Mouse (Mus musculus): ENCODE measurements around the gene Inf2. TPM values are rescaled to one million over a fixed set of nuclear protein-coding genes. Genes with fewer than 3 reads are reported as not detected.
A peak's percentile ranks its signal among the peaks of the same experiment; 100 is the strongest.

Gene Inf2
- polyA plus RNA-seq, 1 experiment from 2014 or later: 1.4 TPM

- ATAC-seq (ENCODE audit: low FRiP score) (0 out of 2 replicates have a peak, but pooled peaks have one; percentile 48), DNase-seq (ENCODE audit: low spot score, missing footprints) (no peak)
- Histone ChIP-seq H3K36me3 (ENCODE audit: control insufficient read depth, insufficient read depth, low read length) (no peaks in the 10 kb centered on the region), H3K4me3 (ENCODE audit: low read depth, low read length) (no peak overlapping the region), H3K9me3 (ENCODE audit: control insufficient read depth, low read length) (no peaks in the 10 kb centered on the region), H3K9ac (ENCODE audit: low read length) (no peak overlapping the region), H3K27ac (ENCODE audit: low read depth, low read length) (no peak overlapping the region), H3K4me2 (no peak overlapping the region), H3K4me1 (ENCODE audit: control insufficient read depth, insufficient read depth, low read length) (0 out of 2 replicates have a peak, but pooled peaks cover 2% of the 10 kb centered on the region), H3K27me3 (ENCODE audit: control insufficient read depth, insufficient read depth, low read length) (no peaks in the 10 kb centered on the region)
- 46% methylated on average over 5 of the region's 5 CpGs for WGBS
Observed at GRCm38 (mm10) chr12:112560176-112560797, 28.3 kb upstream of the Inf2 start.

- 83% methylated on average over 3 of the region's 3 CpGs for WGBS
- H3K4me3 ChIP-seq (ENCODE audit: low read depth, low read length): no peak overlapping the region
- no peak overlapping the region for H3K27ac ChIP-seq (ENCODE audit: low read depth, low read length)
- H3K9me3 ChIP-seq (ENCODE audit: control insufficient read depth, low read length): no peaks in the 10 kb centered on the region
- no peaks in the 10 kb centered on the region for H3K36me3 ChIP-seq (ENCODE audit: control insufficient read depth, insufficient read depth, low read length)
- H3K27me3 ChIP-seq (ENCODE audit: control insufficient read depth, insufficient read depth, low read length): no peaks in the 10 kb centered on the region
- no peak overlapping the region for H3K9ac ChIP-seq (ENCODE audit: low read length)
- no peak for DNase-seq (ENCODE audit: low spot score, missing footprints)
- H3K4me2 ChIP-seq: no peak overlapping the region
- H3K4me1 ChIP-seq (ENCODE audit: control insufficient read depth, insufficient read depth, low read length): 0 out of 2 replicates have a peak, but pooled peaks cover 2% of the 10 kb centered on the region
- ATAC-seq (ENCODE audit: low FRiP score): no peak
Observed at GRCm38 (mm10) chr12:112561163-112561562, 27.4 kb upstream of the Inf2 start.

GRCm38 (mm10) chr12:112562462-112562861 lies 26.1 kb upstream of the Inf2 start:
- no peak for DNase-seq (ENCODE audit: low spot score, missing footprints)
- H3K36me3 ChIP-seq (ENCODE audit: control insufficient read depth, insufficient read depth, low read length): no peaks in the 10 kb centered on the region
- no peak overlapping the region for H3K4me3 ChIP-seq (ENCODE audit: low read depth, low read length)
- no peak overlapping the region for H3K27ac ChIP-seq (ENCODE audit: low read depth, low read length)
- no peak overlapping the region for H3K4me2 ChIP-seq
- no peak overlapping the region for H3K9ac ChIP-seq (ENCODE audit: low read length)
- 66% methylated on average over 5 of the region's 5 CpGs for WGBS
- H3K4me1 ChIP-seq (ENCODE audit: control insufficient read depth, insufficient read depth, low read length): 0 out of 2 replicates have a peak, but pooled peaks cover 2% of the 10 kb centered on the region
- no peaks in the 10 kb centered on the region for H3K27me3 ChIP-seq (ENCODE audit: control insufficient read depth, insufficient read depth, low read length)
- H3K9me3 ChIP-seq (ENCODE audit: control insufficient read depth, low read length): no peaks in the 10 kb centered on the region
- no peak for ATAC-seq (ENCODE audit: low FRiP score)

- 92% methylated on average over 6 of the region's 6 CpGs for WGBS
- H3K36me3 ChIP-seq (ENCODE audit: control insufficient read depth, insufficient read depth, low read length): no peaks in the 10 kb centered on the region
- ATAC-seq (ENCODE audit: low FRiP score) (no peak), DNase-seq (ENCODE audit: low spot score, missing footprints) (no peak)
- no peak overlapping the region for H3K4me2 ChIP-seq
- 0 out of 2 replicates have a peak, but pooled peaks cover 2% of the 10 kb centered on the region for H3K4me1 ChIP-seq (ENCODE audit: control insufficient read depth, insufficient read depth, low read length)
- H3K4me3 ChIP-seq (ENCODE audit: low read depth, low read length): no peak overlapping the region
- no peak overlapping the region for H3K9ac ChIP-seq (ENCODE audit: low read length)
- H3K27ac ChIP-seq (ENCODE audit: low read depth, low read length): no peak overlapping the region
- no peaks in the 10 kb centered on the region for H3K27me3 ChIP-seq (ENCODE audit: control insufficient read depth, insufficient read depth, low read length)
- H3K9me3 ChIP-seq (ENCODE audit: control insufficient read depth, low read length): no peaks in the 10 kb centered on the region
Observed at GRCm38 (mm10) chr12:112563011-112563410, 25.6 kb upstream of the Inf2 start.

- ATAC-seq (ENCODE audit: low FRiP score) (no peak), DNase-seq (ENCODE audit: low spot score, missing footprints) (no peak)
- Histone ChIP-seq H3K9me3 (ENCODE audit: control insufficient read depth, low read length) (no peaks in the 10 kb centered on the region), H3K4me3 (ENCODE audit: low read depth, low read length) (no peak overlapping the region), H3K27me3 (ENCODE audit: control insufficient read depth, insufficient read depth, low read length) (no peaks in the 10 kb centered on the region), H3K4me1 (ENCODE audit: control insufficient read depth, insufficient read depth, low read length) (0 out of 2 replicates have a peak, but pooled peaks cover 2% of the 10 kb centered on the region), H3K27ac (ENCODE audit: low read depth, low read length) (no peak overlapping the region), H3K9ac (ENCODE audit: low read length) (no peak overlapping the region), H3K4me2 (no peak overlapping the region), H3K36me3 (ENCODE audit: control insufficient read depth, insufficient read depth, low read length) (no peaks in the 10 kb centered on the region)
- 94% methylated on average over 8 of the region's 8 CpGs for WGBS
Observed at GRCm38 (mm10) chr12:112570160-112570559, 18.4 kb upstream of the Inf2 start.

- H3K36me3 ChIP-seq (ENCODE audit: control insufficient read depth, insufficient read depth, low read length): no peaks in the 10 kb centered on the region
- H3K27ac ChIP-seq (ENCODE audit: low read depth, low read length): no peak overlapping the region
- H3K4me2 ChIP-seq: no peak overlapping the region
- no peak overlapping the region for H3K4me3 ChIP-seq (ENCODE audit: low read depth, low read length)
- 68% methylated on average over 6 of the region's 6 CpGs for WGBS
- ATAC-seq (ENCODE audit: low FRiP score) (no peak), DNase-seq (ENCODE audit: low spot score, missing footprints) (no peak)
- no peaks in the 10 kb centered on the region for H3K27me3 ChIP-seq (ENCODE audit: control insufficient read depth, insufficient read depth, low read length)
- no peak overlapping the region for H3K9ac ChIP-seq (ENCODE audit: low read length)
- no peaks in the 10 kb centered on the region for H3K4me1 ChIP-seq (ENCODE audit: control insufficient read depth, insufficient read depth, low read length)
- no peaks in the 10 kb centered on the region for H3K9me3 ChIP-seq (ENCODE audit: control insufficient read depth, low read length)
Observed at GRCm38 (mm10) chr12:112571064-112571463, 17.5 kb upstream of the Inf2 start.

GRCm38 (mm10) chr12:112575274-112575986 lies 13.2 kb upstream of the Inf2 start:
- Histone ChIP-seq H3K9ac (ENCODE audit: low read length) (no peak overlapping the region), H3K4me1 (ENCODE audit: control insufficient read depth, insufficient read depth, low read length) (no peaks in the 10 kb centered on the region), H3K36me3 (ENCODE audit: control insufficient read depth, insufficient read depth, low read length) (no peaks in the 10 kb centered on the region), H3K4me2 (no peak overlapping the region), H3K9me3 (ENCODE audit: control insufficient read depth, low read length) (no peaks in the 10 kb centered on the region), H3K4me3 (ENCODE audit: low read depth, low read length) (no peak overlapping the region), H3K27ac (ENCODE audit: low read depth, low read length) (no peak overlapping the region), H3K27me3 (ENCODE audit: control insufficient read depth, insufficient read depth, low read length) (no peaks in the 10 kb centered on the region)
- 86% methylated on average over 8 of the region's 8 CpGs for WGBS
- DNase-seq (ENCODE audit: low spot score, missing footprints): no peak
- no peak for ATAC-seq (ENCODE audit: low FRiP score)

- Histone ChIP-seq H3K9ac (ENCODE audit: low read length) (no peak overlapping the region), H3K4me2 (no peak overlapping the region), H3K4me1 (ENCODE audit: control insufficient read depth, insufficient read depth, low read length) (no peaks in the 10 kb centered on the region), H3K4me3 (ENCODE audit: low read depth, low read length) (no peak overlapping the region), H3K27ac (ENCODE audit: low read depth, low read length) (no peak overlapping the region), H3K9me3 (ENCODE audit: control insufficient read depth, low read length) (no peaks in the 10 kb centered on the region), H3K27me3 (ENCODE audit: control insufficient read depth, insufficient read depth, low read length) (no peaks in the 10 kb centered on the region), H3K36me3 (ENCODE audit: control insufficient read depth, insufficient read depth, low read length) (no peaks in the 10 kb centered on the region)
- ATAC-seq (ENCODE audit: low FRiP score): no peak
- DNase-seq (ENCODE audit: low spot score, missing footprints): no peak
- 17% methylated on average over 5 of the region's 6 CpGs for WGBS
Observed at GRCm38 (mm10) chr12:112576341-112576740, 12.2 kb upstream of the Inf2 start.

- H3K27ac ChIP-seq (ENCODE audit: low read depth, low read length): no peak overlapping the region
- no peaks in the 10 kb centered on the region for H3K36me3 ChIP-seq (ENCODE audit: control insufficient read depth, insufficient read depth, low read length)
- H3K4me2 ChIP-seq: no peak overlapping the region
- H3K4me1 ChIP-seq (ENCODE audit: control insufficient read depth, insufficient read depth, low read length): no peaks in the 10 kb centered on the region
- no peaks in the 10 kb centered on the region for H3K27me3 ChIP-seq (ENCODE audit: control insufficient read depth, insufficient read depth, low read length)
- H3K4me3 ChIP-seq (ENCODE audit: low read depth, low read length): no peak overlapping the region
- no peak overlapping the region for H3K9ac ChIP-seq (ENCODE audit: low read length)
- H3K9me3 ChIP-seq (ENCODE audit: control insufficient read depth, low read length): no peaks in the 10 kb centered on the region
- DNase-seq (ENCODE audit: low spot score, missing footprints) (no peak), ATAC-seq (ENCODE audit: low FRiP score) (no peak)
- WGBS: 7% methylated on average over 3 of the region's 3 CpGs
Observed at GRCm38 (mm10) chr12:112576749-112577148, 11.8 kb upstream of the Inf2 start.
